Comparison of ENCODE assay signal across 8 mouse cellular contexts in the genomic region with DNA sequence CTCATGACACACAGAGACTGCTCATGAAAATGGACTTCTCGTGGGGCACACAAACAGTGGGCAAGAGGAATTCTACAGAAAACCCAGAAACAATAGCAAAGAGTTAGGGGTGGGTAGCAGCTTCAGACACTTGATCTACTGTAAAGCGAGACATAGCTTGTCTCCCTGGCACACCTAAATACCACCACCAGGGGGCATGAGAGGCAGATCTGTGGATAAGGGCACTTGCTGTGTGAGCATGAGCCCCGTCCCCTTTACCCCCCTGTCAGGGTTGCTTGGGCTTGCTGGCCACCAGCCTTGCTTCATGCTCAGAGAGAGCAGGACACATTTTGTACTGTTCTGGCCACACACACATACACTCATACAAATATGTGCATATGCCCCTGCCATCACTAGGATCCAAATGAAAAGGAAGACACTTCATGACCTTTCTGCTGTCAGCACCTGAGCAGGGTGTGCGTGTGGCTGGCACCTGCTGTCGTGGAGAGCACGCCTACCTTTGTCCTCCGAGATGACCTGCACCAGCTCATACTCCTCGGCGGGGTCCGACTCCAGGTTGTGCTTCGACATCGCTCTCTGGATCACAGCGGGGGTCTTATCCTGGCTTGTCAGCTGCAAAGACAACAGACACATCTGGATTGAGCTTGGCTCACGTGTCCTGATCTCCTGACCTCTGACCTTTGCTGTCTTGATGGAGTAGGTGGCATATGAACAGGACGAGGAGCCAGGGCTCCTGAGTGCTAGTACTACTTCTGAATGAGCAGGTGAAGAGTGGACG.
DNase-seq lines count a peak whose midpoint lies in the region; ATAC-seq and TF ChIP-seq lines count a peak whose summit lies in the region.

No protein-coding gene starts in this region.

- H3K27ac ChIP-seq in bone marrow macrophage, adult 2 months (ENCODE audit: insufficient read depth, low read depth, low read length), result no peak overlapping the region
- H3K27ac ChIP-seq in forebrain, postnatal 0 days (ENCODE audit: low read depth, low read length), result no peak overlapping the region
- no peak overlapping the region for H3K27ac ChIP-seq in kidney, embryonic 14.5 days (ENCODE audit: low read depth, low read length)

- no peak for TF ChIP-seq POLR2A in bone marrow macrophage, adult 2 months (IDR thresholded peaks at IDR 0.05; ENCODE audit: borderline replicate concordance, low read depth, low read length)
- TF ChIP-seq POLR2A in lung, adult 2 months (IDR thresholded peaks at IDR 0.05; ENCODE audit: borderline replicate concordance, extremely low read depth, low read depth, low read length), result no peak

- H3K27me3 ChIP-seq in forebrain, postnatal 0 days (ENCODE audit: insufficient read depth, low read length), result no peaks in the 10 kb centered on the region
- no peaks in the 10 kb centered on the region for H3K27me3 ChIP-seq in kidney, embryonic 14.5 days (ENCODE audit: control insufficient read depth, insufficient read depth, low read length)

- no peaks in the 10 kb centered on the region for H3K9me3 ChIP-seq in forebrain, postnatal 0 days (ENCODE audit: low read length)
- no peaks in the 10 kb centered on the region for H3K9me3 ChIP-seq in kidney, embryonic 14.5 days (ENCODE audit: control insufficient read depth, low read length)

- no peak overlapping the region for H3K4me2 ChIP-seq in forebrain, postnatal 0 days (ENCODE audit: low read depth)
- no peak overlapping the region for H3K4me2 ChIP-seq in kidney, embryonic 14.5 days (replicated peaks; ENCODE audit: low read depth, low read length)

- DNase-seq in adrenal gland, adult (ENCODE audit: inconsistent age in 2 of 2, low spot score in 1 of 2), result peak; percentile 33 to 83
- no peak for DNase-seq in adrenal gland, adult 8-10 months
- peak; percentile 75 for DNase-seq in 3T3-L1 (ENCODE audit: low read depth, low spot score)
- peak; percentile 62 for DNase-seq in forebrain, postnatal 0 days
- DNase-seq in lung, adult 2 months, result peak; percentile 60
- peak; percentile 65 for DNase-seq in right cerebral cortex, postnatal 4 days

- no peak overlapping the region for H3K9ac ChIP-seq in forebrain, postnatal 0 days
- H3K9ac ChIP-seq in kidney, embryonic 14.5 days (ENCODE audit: low read depth, low read length), result no peak overlapping the region

- WGBS in forebrain, postnatal 0 days, result 80% methylated on average over 16 of the region's 16 CpGs
- whole genome bisulfite sequencing in kidney, embryonic 14.5 days, result 80% methylated on average over 16 of the region's 16 CpGs
- WGBS in lung, adult 2 months, result 80% methylated on average over 16 of the region's 16 CpGs

- peaks cover 20% of the 10 kb centered on the region for H3K4me1 ChIP-seq in bone marrow macrophage, adult 2 months (ENCODE audit: control insufficient read depth, insufficient read depth, low read length)
- no peaks in the 10 kb centered on the region for H3K4me1 ChIP-seq in forebrain, postnatal 0 days (ENCODE audit: insufficient read depth)
- H3K4me1 ChIP-seq in kidney, embryonic 14.5 days (ENCODE audit: control insufficient read depth, insufficient read depth, low read length), result no peaks in the 10 kb centered on the region
- H3K4me1 ChIP-seq in lung, adult 2 months (ENCODE audit: control insufficient read depth, insufficient read depth, low read length), result peaks cover 8% of the 10 kb centered on the region

- H3K4me3 ChIP-seq in bone marrow macrophage, adult 2 months (ENCODE audit: insufficient read depth, low read length), result no peak overlapping the region
- no peak overlapping the region for H3K4me3 ChIP-seq in forebrain, postnatal 0 days (ENCODE audit: low read depth, low read length)
- no peak overlapping the region for H3K4me3 ChIP-seq in kidney, embryonic 14.5 days (ENCODE audit: low read length)
- no peak overlapping the region for H3K4me3 ChIP-seq in lung, adult 2 months (replicated peaks; ENCODE audit: extremely low read depth, low read depth, low read length)

- peak; percentile 34; the same call in 1 of the 2 replicates for TF ChIP-seq CTCF in bone marrow macrophage, adult 2 months (IDR thresholded peaks at IDR 0.05; ENCODE audit: low read depth, low read length)
- TF ChIP-seq CTCF in forebrain, postnatal 0 days (IDR thresholded peaks at IDR 0.05; ENCODE audit: low read depth), result peak; percentile 78
- peak; percentile 85 for TF ChIP-seq CTCF in lung, adult 2 months (IDR thresholded peaks at IDR 0.05; ENCODE audit: insufficient read depth, low read length)

- peak; percentile 24; the same call in 1 of the 2 replicates for ATAC-seq in forebrain, postnatal 0 days
- peak; percentile 13; the same call in 1 of the 2 replicates for ATAC-seq in kidney, embryonic 14.5 days (ENCODE audit: low FRiP score, low TSS enrichment)

- H3K36me3 ChIP-seq in forebrain, postnatal 0 days (ENCODE audit: insufficient read depth), result peaks cover 19% of the 10 kb centered on the region
- peaks cover 65% of the 10 kb centered on the region for H3K36me3 ChIP-seq in kidney, embryonic 14.5 days (ENCODE audit: control insufficient read depth, insufficient read depth, low read length)

Comparison
In these comparisons a context has a peak if more than half of its experiments do, and no peak if none do; other contexts are left out.
1. CTCF ChIP-seq: peak in every context shown above with its lines; median percentile 85 in lung, adult 2 months; 78 in forebrain, postnatal 0 days; 34 in bone marrow macrophage, adult 2 months.